ENCODE assay signal across 31 mouse cellular contexts in genomic region chr6:47306954-47307353, GRCm38 (mm10).
A peak's percentile ranks its signal among the peaks of the same experiment; 100 is the strongest.
DNase-seq lines count a peak whose midpoint lies in the region; ATAC-seq lines count a peak whose summit lies in the region.
"Had no signal": no experiment of that assay in that cellular context is flagged by ENCODE, and none has a peak within 500 bp of the region (broad histone marks: within the 10 kb centered on the region; RNA-seq: fewer than 3 reads in every experiment).

No protein-coding gene starts in this region.

- peaks cover 18% of the 10 kb centered on the region for H3K4me1 ChIP-seq in hindbrain, embryonic 13.5 days (replicated peaks)
- peaks cover 6% of the 10 kb centered on the region for H3K4me1 ChIP-seq in hindbrain, embryonic 10.5 days (replicated peaks)
- no peaks in the 10 kb centered on the region for H3K4me1 ChIP-seq in hindbrain, embryonic 16.5 days (ENCODE audit: control insufficient read depth, insufficient read depth, low read depth, low read length)
- H3K4me1 ChIP-seq in neural tube, embryonic 15.5 days: peaks cover 22% of the 10 kb centered on the region
- peaks cover 11% of the 10 kb centered on the region; the same call in 1 of the 2 replicates for H3K4me1 ChIP-seq in midbrain, embryonic 13.5 days (replicated peaks)
- H3K4me1 ChIP-seq: stomach, embryonic 15.5 days had no signal

- H3K9ac ChIP-seq in hindbrain, embryonic 13.5 days: no peak overlapping the region
- no peak overlapping the region; the same call in 1 of the 2 replicates for H3K9ac ChIP-seq in hindbrain, embryonic 16.5 days (ENCODE audit: low read depth, low read length)
- no peak overlapping the region for H3K9ac ChIP-seq in neural tube, embryonic 15.5 days (replicated peaks)
- H3K9ac ChIP-seq in midbrain, embryonic 13.5 days (replicated peaks): no peak overlapping the region
- H3K9ac ChIP-seq: limb, embryonic 15.5 days; liver, embryonic 14.5 days; stomach, embryonic 15.5 days had no signal

- H3K27me3 ChIP-seq in hindbrain, embryonic 13.5 days: no peaks in the 10 kb centered on the region
- no peaks in the 10 kb centered on the region for H3K27me3 ChIP-seq in hindbrain, embryonic 10.5 days (ENCODE audit: insufficient read depth, poor library complexity, severe bottlenecking)
- H3K27me3 ChIP-seq in hindbrain, embryonic 16.5 days (replicated peaks; ENCODE audit: control insufficient read depth, insufficient read depth, low read length): no peaks in the 10 kb centered on the region
- H3K27me3 ChIP-seq in neural tube, embryonic 15.5 days (replicated peaks): no peaks in the 10 kb centered on the region
- no peaks in the 10 kb centered on the region for H3K27me3 ChIP-seq in midbrain, embryonic 13.5 days
- H3K27me3 ChIP-seq: limb, embryonic 15.5 days; stomach, embryonic 15.5 days had no signal

- H3K36me3 ChIP-seq in hindbrain, embryonic 13.5 days: no peaks in the 10 kb centered on the region
- H3K36me3 ChIP-seq in hindbrain, embryonic 10.5 days: no peaks in the 10 kb centered on the region
- no peaks in the 10 kb centered on the region for H3K36me3 ChIP-seq in hindbrain, embryonic 16.5 days (ENCODE audit: control insufficient read depth, insufficient read depth, low read length)
- no peaks in the 10 kb centered on the region for H3K36me3 ChIP-seq in neural tube, embryonic 15.5 days
- no peaks in the 10 kb centered on the region for H3K36me3 ChIP-seq in midbrain, embryonic 13.5 days
- H3K36me3 ChIP-seq: limb, embryonic 10.5 days; limb, embryonic 15.5 days; stomach, embryonic 15.5 days had no signal

- 0 out of 2 replicates have a peak overlapping the region, but pooled peaks have one; percentile 11 for H3K4me2 ChIP-seq in hindbrain, embryonic 13.5 days
- peak overlapping the region; percentile 33 for H3K4me2 ChIP-seq in hindbrain, embryonic 16.5 days (ENCODE audit: low read length)
- peak overlapping the region; percentile 25 for H3K4me2 ChIP-seq in neural tube, embryonic 15.5 days
- no peak overlapping the region for H3K4me2 ChIP-seq in midbrain, embryonic 13.5 days (replicated peaks)
- H3K4me2 ChIP-seq: heart, embryonic 11.5 days; limb, embryonic 15.5 days; stomach, embryonic 15.5 days had no signal

- 60% methylated on average over 12 of the region's 12 CpGs for WGBS in hindbrain, embryonic 13.5 days
- WGBS in hindbrain, embryonic 10.5 days: 88% methylated on average over 12 of the region's 12 CpGs
- 61% methylated on average over 12 of the region's 12 CpGs for WGBS in hindbrain, embryonic 16.5 days
- 30% methylated on average over 12 of the region's 12 CpGs for WGBS in neural tube, embryonic 15.5 days
- WGBS in midbrain, embryonic 13.5 days: 77% methylated on average over 12 of the region's 12 CpGs

- no peak overlapping the region for H3K4me3 ChIP-seq in hindbrain, embryonic 13.5 days
- no peak overlapping the region for H3K4me3 ChIP-seq in hindbrain, embryonic 10.5 days
- H3K4me3 ChIP-seq in hindbrain, embryonic 16.5 days (ENCODE audit: low read length): no peak overlapping the region
- no peak overlapping the region for H3K4me3 ChIP-seq in neural tube, embryonic 15.5 days (replicated peaks)
- H3K4me3 ChIP-seq in midbrain, embryonic 13.5 days (replicated peaks): no peak overlapping the region
- H3K4me3 ChIP-seq: erythroblast, embryonic 14.5 days; gastrocnemius, adult 2 months; limb, embryonic 10.5 days; limb, embryonic 15.5 days; stomach, embryonic 15.5 days had no signal

- DNase-seq in hindbrain, embryonic 10.5 days (ENCODE audit: low spot score): no peak
- DNase-seq in layer of hippocampus, adult 9-11 months: peak; percentile 14
- DNase-seq in layer of hippocampus, adult 11-12 months (ENCODE audit: low spot score): no peak
- DNase-seq in kidney, postnatal 4 days: no peak
- DNase-seq: adrenal gland, postnatal 25 days; B cell, adult 2 months; cerebellum, adult 18-20 months; cerebellum, postnatal 14 days; gastrocnemius, adult 2 months; gastrocnemius, postnatal 36 days; heart, adult 18-20 months; heart, postnatal 36 days; kidney, adult 8-10 months; kidney, postnatal 10 days; lung, adult 2 months; lung, postnatal 10 days; midbrain, embryonic 14.5 days; right cerebral cortex, postnatal 14 days; thymus, postnatal 14 days had no signal

- H3K9me3 ChIP-seq in hindbrain, embryonic 13.5 days: no peaks in the 10 kb centered on the region
- H3K9me3 ChIP-seq in hindbrain, embryonic 10.5 days: no peaks in the 10 kb centered on the region
- H3K9me3 ChIP-seq in hindbrain, embryonic 16.5 days (ENCODE audit: control insufficient read depth, low read length): no peaks in the 10 kb centered on the region
- no peaks in the 10 kb centered on the region for H3K9me3 ChIP-seq in neural tube, embryonic 15.5 days (replicated peaks)
- H3K9me3 ChIP-seq in midbrain, embryonic 13.5 days: no peaks in the 10 kb centered on the region
- H3K9me3 ChIP-seq: limb, embryonic 10.5 days; limb, embryonic 15.5 days; stomach, embryonic 15.5 days had no signal

- peak overlapping the region; percentile 8 for H3K27ac ChIP-seq in hindbrain, embryonic 13.5 days
- H3K27ac ChIP-seq in hindbrain, embryonic 10.5 days: no peak overlapping the region
- H3K27ac ChIP-seq in hindbrain, embryonic 16.5 days (ENCODE audit: low read depth, low read length): no peak overlapping the region
- no peak overlapping the region; the same call in 1 of the 2 replicates for H3K27ac ChIP-seq in neural tube, embryonic 15.5 days (replicated peaks)
- no peak overlapping the region for H3K27ac ChIP-seq in midbrain, embryonic 13.5 days
- H3K27ac ChIP-seq: gastrocnemius, adult 2 months; limb, embryonic 10.5 days; limb, embryonic 15.5 days; liver, embryonic 14.5 days; macrophage; stomach, embryonic 15.5 days had no signal

- ATAC-seq in hindbrain, embryonic 13.5 days (ENCODE audit: low FRiP score): no peak
- ATAC-seq in hindbrain, embryonic 16.5 days: 0 out of 2 replicates have a peak, but pooled peaks have one; percentile 37
- peak; percentile 70; the same call in 1 of the 2 replicates for ATAC-seq in neural tube, embryonic 15.5 days (ENCODE audit: low FRiP score)
- ATAC-seq in midbrain, embryonic 13.5 days: no peak
- ATAC-seq: inflammation-experienced regulatory T-cells, adult 6 months had no signal

Comparison
In these comparisons a context has a peak if more than half of its experiments do, and no peak if none do; other contexts are left out.
1. ATAC-seq: peak in hindbrain, embryonic 16.5 days (single experiment) and neural tube, embryonic 15.5 days (single experiment); none in hindbrain, embryonic 13.5 days (single experiment) and midbrain, embryonic 13.5 days (single experiment).